Mouse (Mus musculus) cerebellum, adult 2 months (tissue): ENCODE measurements around the gene Snx5. TPM values are rescaled to one million over a fixed set of nuclear protein-coding genes. Genes with fewer than 3 reads are reported as not detected.
A peak's percentile ranks its signal among the peaks of the same experiment; 100 is the strongest.

Experiments
- DNase-seq, 2 experiments: peaks; one replicate each; pipeline ENCODE4 v3.0.0; 2021
- H3K27ac ChIP-seq: fragments of 200-500 bp; 2 replicates; pipeline ENCODE4 v1.5.1; 2012; ENCODE audit warnings: low read length, control low read depth, inconsistent platforms; ENCODE audit not compliant: insufficient read depth
- H3K27me3 ChIP-seq: fragments of 200-500 bp; 2 replicates; pipeline ENCODE4 v1.6.1; 2012; ENCODE audit warnings: inconsistent platforms, mild to moderate bottlenecking, low read length, moderate library complexity; ENCODE audit not compliant: control insufficient read depth, insufficient read depth
- H3K4me1 ChIP-seq: fragments of 200-500 bp; 2 replicates; pipeline ENCODE4 v1.6.1; 2011; ENCODE audit warnings: low read length; ENCODE audit not compliant: control insufficient read depth, insufficient read depth
- H3K4me3 ChIP-seq: fragments of 200-500 bp; replicated peaks from 2 replicates; pipeline ENCODE3; 2011; ENCODE audit warnings: mild to moderate bottlenecking, low read depth, low read length, control low read depth; ENCODE audit not compliant: insufficient read depth
- CTCF ChIP-seq: fragments of 200-500 bp; IDR thresholded peaks from 2 replicates; pipeline ENCODE4 v1.5.1; 2011; ENCODE audit warnings: low read depth, mild to moderate bottlenecking, control low read depth, low read length, moderate library complexity, borderline replicate concordance; ENCODE audit not compliant: insufficient read depth
- POLR2A ChIP-seq: fragments of 200-500 bp; IDR thresholded peaks from 2 replicates; pipeline ENCODE4 v1.6.1; 2011; ENCODE audit warnings: low read length, control low read depth, borderline replicate concordance; ENCODE audit not compliant: insufficient read depth
- WGBS: fragments of 180-500 bp; shearing (Covaris S2); methylation state at CpG from one replicate; pipeline ENCODE4 v1.1.7; 2018; 5-methylcytosine and 5-hydroxymethylcytosine counted together
- polyA plus RNA-seq: library from polyadenylated mRNA; depleted of rRNA; stranded (reverse); fragments of >200 nt; gene quantifications from 2 replicates; pipeline ENCODE4 v1.2.3, GENCODE M21; 2012

Snx5 gene
- polyA plus RNA-seq, 1 experiment = 76.9 TPM

DNA sequence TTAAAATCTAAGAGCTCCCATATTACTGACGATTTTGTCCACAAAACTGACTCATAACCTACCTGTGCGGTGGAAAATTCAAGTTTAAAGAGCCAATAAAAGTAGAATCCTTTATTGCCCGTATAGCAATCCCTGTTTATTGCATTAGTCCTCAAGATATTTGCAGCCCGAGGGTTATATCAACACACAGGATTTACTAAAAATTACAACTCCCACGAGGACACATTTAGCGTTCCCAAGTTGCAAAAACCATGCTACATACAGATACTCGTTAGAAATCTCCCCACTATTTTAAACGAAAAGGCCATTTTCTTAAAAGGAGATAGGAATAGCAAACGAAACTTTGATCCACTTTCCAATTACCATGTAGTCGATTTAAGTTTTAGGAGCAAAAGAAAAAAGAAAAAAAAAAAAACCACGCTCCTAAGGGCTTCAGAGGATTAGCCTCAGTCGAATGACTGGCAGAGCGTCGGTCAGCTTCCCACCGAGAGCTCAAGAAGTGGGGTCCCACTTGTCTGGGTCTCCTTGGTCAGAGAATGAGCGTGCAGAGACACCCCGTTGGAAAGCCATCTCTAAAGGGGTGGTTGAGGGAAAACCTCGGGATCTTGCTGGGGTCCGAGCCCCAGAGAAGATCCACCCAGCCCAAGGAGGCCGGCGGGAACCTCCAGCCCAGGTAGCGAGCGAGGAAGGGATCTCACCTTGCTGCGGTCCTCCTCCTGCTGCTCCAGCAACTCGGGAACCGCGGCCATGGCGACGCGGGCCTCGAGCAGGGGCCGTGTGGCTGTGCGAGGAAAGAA is 829 bp downstream of the Snx5 start:
- Histone ChIP-seq H3K4me1 (no peaks in the 10 kb centered on the region), H3K4me3 (peak overlapping the region; percentile 75), H3K27ac (peak overlapping the region; percentile 17; the same call in 1 of the 2 replicates), H3K27me3 (no peaks in the 10 kb centered on the region)
- no peak for DNase-seq
- TF ChIP-seq POLR2A (no peak), CTCF (no peak)
- WGBS = under 1% methylated on average over 32 of the region's 33 CpGs

DNA sequence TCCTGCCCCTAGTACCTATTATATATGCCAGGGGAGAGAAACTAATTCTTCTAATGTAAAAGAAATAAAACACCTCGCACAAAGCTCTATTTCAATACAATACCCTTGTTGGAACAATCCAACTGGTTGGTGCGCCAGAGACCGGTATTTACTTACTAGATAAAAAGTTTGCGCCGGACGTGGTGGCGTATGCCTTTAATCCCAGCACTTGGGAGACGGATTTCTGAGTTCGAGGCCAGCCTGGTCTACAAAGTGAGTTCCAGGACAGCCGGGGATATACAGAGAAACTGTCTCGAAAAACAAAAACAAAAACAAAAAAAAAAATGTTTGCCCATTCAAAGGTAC is 1.4 kb downstream of the Snx5 start:
- no peak overlapping the region for H3K4me3 ChIP-seq
- TF ChIP-seq POLR2A (no peak), CTCF (no peak)
- DNase-seq = no peak
- no peaks in the 10 kb centered on the region for H3K4me1 ChIP-seq
- H3K27ac ChIP-seq = no peak overlapping the region
- 14% methylated on average over 11 of the region's 11 CpGs for WGBS
- H3K27me3 ChIP-seq = no peaks in the 10 kb centered on the region

GRCm38 (mm10) chr2:144268446-144269305 is 2.0 kb downstream of the Snx5 start:
- no peak for TF ChIP-seq CTCF
- no peak for TF ChIP-seq POLR2A
- Histone ChIP-seq H3K27ac (no peak overlapping the region), H3K27me3 (no peaks in the 10 kb centered on the region), H3K4me3 (no peak overlapping the region), H3K4me1 (no peaks in the 10 kb centered on the region)
- 44% methylated on average over 6 of the region's 6 CpGs for WGBS
- no peak for DNase-seq

DNA sequence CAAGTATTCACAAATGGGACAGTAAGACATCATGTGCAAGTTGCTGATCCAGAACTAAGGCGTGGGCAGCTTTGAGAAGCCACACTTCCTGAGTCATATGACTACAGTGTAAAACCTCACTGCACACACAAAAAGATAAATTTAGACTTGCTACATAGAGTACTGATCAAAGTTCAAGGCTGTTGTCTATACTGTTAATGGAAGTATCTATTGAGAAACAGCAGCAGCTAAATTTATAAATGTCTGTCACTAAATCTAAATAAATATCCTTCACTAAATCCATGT is 3.0 kb downstream of the Snx5 start:
- 57% methylated on average over 1 of the region's 1 CpGs for WGBS
- H3K4me3 ChIP-seq = no peak overlapping the region
- no peak for DNase-seq

DNA sequence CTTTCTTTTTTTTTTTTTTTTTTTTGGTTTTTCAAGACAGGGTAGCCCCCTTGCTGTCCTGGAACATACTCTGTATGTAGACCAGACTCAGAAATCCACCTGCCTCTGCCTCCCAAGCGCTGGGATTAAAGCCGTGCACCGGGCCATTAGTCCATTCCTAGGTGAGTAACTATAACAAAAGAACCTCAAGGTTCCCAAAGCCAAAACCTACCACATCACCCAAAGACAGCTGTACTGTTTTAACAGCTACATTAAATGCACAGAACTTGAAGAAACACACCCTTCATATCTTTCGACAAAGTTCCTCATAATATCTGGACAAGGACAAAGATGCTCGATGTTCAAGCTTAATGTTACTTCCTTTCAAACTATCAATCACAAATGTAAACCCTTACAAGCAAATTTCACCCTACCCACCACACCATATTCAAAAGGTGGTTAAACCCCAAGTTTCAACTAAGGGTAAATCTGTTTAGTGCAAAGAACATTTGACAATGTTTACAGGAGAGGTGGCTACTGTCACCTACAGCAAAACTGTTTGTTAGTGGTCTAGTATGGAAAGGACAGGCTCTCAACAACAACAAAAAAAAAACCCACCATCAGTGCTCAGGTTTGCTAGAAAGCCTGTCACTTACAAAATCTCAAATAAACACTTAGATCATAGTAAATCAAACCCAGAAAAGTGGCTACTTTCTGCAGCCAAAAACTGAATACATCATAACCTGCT is 3.5 kb downstream of the Snx5 start:
- TF ChIP-seq POLR2A = no peak
- TF ChIP-seq CTCF = no peak
- no peak for DNase-seq
- WGBS = 66% methylated on average over 5 of the region's 5 CpGs
- Histone ChIP-seq H3K4me1 (no peaks in the 10 kb centered on the region), H3K27me3 (no peaks in the 10 kb centered on the region), H3K27ac (no peak overlapping the region), H3K4me3 (no peak overlapping the region)

More for the DNA sequence above, 3.0 kb downstream of the Snx5 start:
- Histone ChIP-seq H3K27ac (no peak overlapping the region), H3K4me1 (no peaks in the 10 kb centered on the region), H3K27me3 (no peaks in the 10 kb centered on the region)
- TF ChIP-seq POLR2A (no peak), CTCF (no peak)

- WGBS = 53% methylated on average over 4 of the region's 4 CpGs
- Histone ChIP-seq H3K27ac (no peak overlapping the region), H3K4me1 (no peaks in the 10 kb centered on the region), H3K4me3 (no peak overlapping the region), H3K27me3 (no peaks in the 10 kb centered on the region)
- DNase-seq = no peak
- TF ChIP-seq CTCF = no peak
- no peak for TF ChIP-seq POLR2A
Observed at GRCm38 (mm10) chr2:144265916-144266683, 4.6 kb downstream of the Snx5 start.

- no peak for DNase-seq
- Histone ChIP-seq H3K27ac (no peak overlapping the region), H3K4me3 (no peak overlapping the region), H3K27me3 (no peaks in the 10 kb centered on the region), H3K4me1 (no peaks in the 10 kb centered on the region)
- TF ChIP-seq CTCF (no peak), POLR2A (no peak)
- WGBS = 50% methylated on average over 3 of the region's 3 CpGs
Observed at GRCm38 (mm10) chr2:144265120-144265488, 5.6 kb downstream of the Snx5 start.
